Mouse (Mus musculus) layer of hippocampus, postnatal 14 days (tissue): ENCODE data around the gene Gm49394. TPM values are rescaled to one million over a fixed set of nuclear protein-coding genes. Genes with fewer than 3 reads are reported as not detected.

ENCODE experiments used
- DNase-seq, 2 experiments: peaks; one replicate each; pipeline ENCODE4 v3.0.0; 2021 to 2022; ENCODE audit warnings: low spot score in 2 of 2, mixed read lengths in 1 of 2
- long read RNA-seq, 2 experiments: library from polyadenylated mRNA; stranded (forward); transcript quantifications; one replicate each; pipeline ENCODE4 v2.0.0; 2021
- total RNA-seq, 2 experiments: library from RNA; stranded (reverse); gene quantifications; 2 replicates each; pipeline ENCODE4 v1.2.3; 2021

Gene Gm49394
- under 1 TPM; 0.09 to 0.12 TPM for total RNA-seq
- long read RNA-seq, experiment 1, result 0 reads
- long read RNA-seq, experiment 2, result 0 reads

- DNase-seq, result no peak
Measured at GRCm38 (mm10) chr7:142669751-142670625, at the start of gene Gm49394. Gene Gm49394, minus strand, starts transcription at chr7:142669942.

GRCm38 (mm10) chr7:142714783-142715498, 45.2 kb upstream of the Gm49394 start:
- DNase-seq, result peak; percentile 36 to 52

GRCm38 (mm10) chr7:142706873-142707272, 37.1 kb upstream of the Gm49394 start:
- no peak for DNase-seq

GRCm38 (mm10) chr7:142699334-142699860, 29.7 kb upstream of the Gm49394 start:
- no peak for DNase-seq

- no peak for DNase-seq
Measured at GRCm38 (mm10) chr7:142678611-142679010, 8.9 kb upstream of the Gm49394 start.

- peak; percentile 65 to 78 for DNase-seq
Measured at GRCm38 (mm10) chr7:142675644-142676043, 5.9 kb upstream of the Gm49394 start.

- DNase-seq, result no peak
Measured at GRCm38 (mm10) chr7:142675141-142675540, 5.4 kb upstream of the Gm49394 start.

- DNase-seq, result peak; percentile 62 to 82
Measured at GRCm38 (mm10) chr7:142672120-142672519, 2.4 kb upstream of the Gm49394 start.

- DNase-seq, result no peak
Measured at GRCm38 (mm10) chr7:142671067-142671466, 1.3 kb upstream of the Gm49394 start.

- DNase-seq, result no peak
Measured at GRCm38 (mm10) chr7:142668328-142668727, 1.4 kb downstream of the Gm49394 start.

GRCm38 (mm10) chr7:142667521-142667920, 2.2 kb downstream of the Gm49394 start:
- DNase-seq, result no peak

- no peak for DNase-seq
Measured at GRCm38 (mm10) chr7:142666659-142667058, 3.1 kb downstream of the Gm49394 start, which contains the start of gene Igf2. Gene Igf2, minus strand, starts transcription at chr7:142666816.

- no peak for DNase-seq
Measured at GRCm38 (mm10) chr7:142666109-142666508, 3.6 kb downstream of the Gm49394 start.

- DNase-seq, result no peak
Measured at GRCm38 (mm10) chr7:142665364-142665763, 4.4 kb downstream of the Gm49394 start.

GRCm38 (mm10) chr7:142664465-142665029, 5.2 kb downstream of the Gm49394 start:
- DNase-seq, result no peak

GRCm38 (mm10) chr7:142663931-142664421, 5.8 kb downstream of the Gm49394 start:
- DNase-seq, result no peak

GRCm38 (mm10) chr7:142663151-142663550, 6.6 kb downstream of the Gm49394 start:
- DNase-seq, result no peak

GRCm38 (mm10) chr7:142661811-142662210, 7.9 kb downstream of the Gm49394 start:
- DNase-seq, result no peak

- no peak for DNase-seq
Measured at GRCm38 (mm10) chr7:142661046-142661445, 8.7 kb downstream of the Gm49394 start.

- no peak for DNase-seq
Measured at GRCm38 (mm10) chr7:142660651-142660945, 9.1 kb downstream of the Gm49394 start.
